Mouse (Mus musculus) neural tube, embryonic 10.5 days (tissue): ENCODE measurements at regions not wholly inside any gene's neighbourhood (a gene's known extent, or its start where the extent isn't known, plus 50 kb on each side); places are given as distances from the start of the nearest gene placed in this dataset.

ENCODE experiments used
- DNase-seq: peaks from one replicate; pipeline ENCODE4 v3.0.0-alpha.2; 2017; ENCODE audit warnings: low spot score; ENCODE audit errors: extremely low spot score

GRCm38 (mm10) chr14:25052175-25052574 is 406.8 kb upstream of the Zmiz1 start:
- DNase-seq, result no peak

GRCm38 (mm10) chr14:25059351-25059750 is 399.6 kb upstream of the Zmiz1 start:
- no peak for DNase-seq

- no peak for DNase-seq
Measured at GRCm38 (mm10) chr14:25060285-25060684, 398.7 kb upstream of the Zmiz1 start.

- DNase-seq, result no peak
Measured at GRCm38 (mm10) chr14:25063090-25063489, 395.9 kb upstream of the Zmiz1 start.

- no peak for DNase-seq
Measured at GRCm38 (mm10) chr14:25064190-25064947, 394.6 kb upstream of the Zmiz1 start.

- DNase-seq, result peak; percentile 42
Measured at GRCm38 (mm10) chr14:25067435-25067834, 391.6 kb upstream of the Zmiz1 start.

GRCm38 (mm10) chr14:25068430-25068829 is 390.6 kb upstream of the Zmiz1 start:
- DNase-seq, result no peak

- DNase-seq, result no peak
Measured at GRCm38 (mm10) chr14:25073143-25073542, 385.8 kb upstream of the Zmiz1 start.

- no peak for DNase-seq
Measured at GRCm38 (mm10) chr14:25074022-25074800, 384.8 kb upstream of the Zmiz1 start.

- DNase-seq, result no peak
Measured at GRCm38 (mm10) chr14:25074891-25075290, 384.1 kb upstream of the Zmiz1 start.

- DNase-seq, result no peak
Measured at GRCm38 (mm10) chr14:25080431-25080830, 378.6 kb upstream of the Zmiz1 start.

- DNase-seq, result no peak
Measured at GRCm38 (mm10) chr14:25083847-25084246, 375.1 kb upstream of the Zmiz1 start.

- no peak for DNase-seq
Measured at GRCm38 (mm10) chr14:25096786-25097185, 362.2 kb upstream of the Zmiz1 start.

GRCm38 (mm10) chr14:25105391-25105790 is 353.6 kb upstream of the Zmiz1 start:
- DNase-seq, result peak; percentile 31

- DNase-seq, result no peak
Measured at GRCm38 (mm10) chr14:25106451-25106850, 352.5 kb upstream of the Zmiz1 start.

GRCm38 (mm10) chr14:25108101-25108652 is 350.8 kb upstream of the Zmiz1 start:
- DNase-seq, result no peak

GRCm38 (mm10) chr14:25108701-25109290 is 350.2 kb upstream of the Zmiz1 start:
- peak; percentile 94 for DNase-seq

GRCm38 (mm10) chr14:25109691-25110090 is 349.3 kb upstream of the Zmiz1 start:
- DNase-seq, result peak; percentile 19

- no peak for DNase-seq
Measured at GRCm38 (mm10) chr14:25112832-25113231, 346.2 kb upstream of the Zmiz1 start.

GRCm38 (mm10) chr14:25113326-25113725 is 345.7 kb upstream of the Zmiz1 start:
- DNase-seq, result no peak

- DNase-seq, result peak; percentile 70
Measured at GRCm38 (mm10) chr14:25116424-25116823, 342.6 kb upstream of the Zmiz1 start.

- no peak for DNase-seq
Measured at GRCm38 (mm10) chr14:25119999-25120398, 339.0 kb upstream of the Zmiz1 start.
